Mouse (Mus musculus): Measurements from ENCODE around the gene Lztfl1. TPM values are rescaled to one million over a fixed set of nuclear protein-coding genes. Genes with fewer than 3 reads are reported as not detected.
"Not testable (repeated sequence)": the region's sequence is repeated elsewhere in the genome, so short reads cannot be mapped to it uniquely, and the experiment has no call there.

Gene Lztfl1
- total RNA-seq, 4 experiments from 2014 or later: 38.8 to 45.6 (median 42.2) TPM

GRCm38 (mm10) chr9:123683704-123684103, 33.8 kb downstream of the Lztfl1 start:
- no peak for DNase-seq (ENCODE audit: low spot score)

- DNase-seq (ENCODE audit: low spot score): no peak
Observed at GRCm38 (mm10) chr9:123679198-123679597, 38.3 kb downstream of the Lztfl1 start.

- DNase-seq (ENCODE audit: low spot score): no peak
Observed at GRCm38 (mm10) chr9:123678327-123679105, 39.0 kb downstream of the Lztfl1 start, which contains the start of the genes Ccr9 and Slc6a20a. Gene Ccr9 (plus strand): TSS chr9:123678439. Gene Slc6a20a (minus strand): TSS chr9:123678885.

- DNase-seq (ENCODE audit: low spot score): peak; percentile 14
Observed at GRCm38 (mm10) chr9:123665645-123666044, 51.9 kb downstream of the Lztfl1 start.

- not testable (repeated sequence) for DNase-seq (ENCODE audit: low spot score)
Observed at GRCm38 (mm10) chr9:123659986-123660676, 57.4 kb downstream of the Lztfl1 start.

- DNase-seq (ENCODE audit: low spot score): no peak
Observed at GRCm38 (mm10) chr9:123658981-123659380, 58.5 kb downstream of the Lztfl1 start.

GRCm38 (mm10) chr9:123657457-123657856, 60.0 kb downstream of the Lztfl1 start:
- DNase-seq (ENCODE audit: low spot score): no peak

GRCm38 (mm10) chr9:123651369-123651768, 66.1 kb downstream of the Lztfl1 start:
- no peak for DNase-seq (ENCODE audit: low spot score)

- DNase-seq (ENCODE audit: low spot score): no peak
Observed at GRCm38 (mm10) chr9:123649785-123650511, 67.5 kb downstream of the Lztfl1 start.

Other genes starting within 250 kb of the Lztfl1 start
- 10 to 100 TPM; 34.0 to 52.2 (median 36.9) TPM for gene Limd1, start 239.0 kb downstream of the Lztfl1 start, total RNA-seq (2022)
- gene Sacm1l, start 187.9 kb downstream of the Lztfl1 start, total RNA-seq (2022): 10 to 100 TPM; 29.5 to 36.0 (median 32.5) TPM
- not detected for gene Slc6a20b, start 85.1 kb downstream of the Lztfl1 start, total RNA-seq (2022)
- gene Ccr9, start 39.3 kb downstream of the Lztfl1 start, total RNA-seq (2022): under 1 TPM in 1 of 4 experiments, not detected in 3; 0.23 TPM
- not detected for gene Slc6a20a, start 38.8 kb downstream of the Lztfl1 start, total RNA-seq (2022)
- under 1 TPM in 2 of 4 experiments, not detected in 2; 0.22 TPM for gene Cxcr6, start 88.8 kb upstream of the Lztfl1 start, total RNA-seq (2022)
- 100 to 1,000 TPM; 277 to 295 (median 286) TPM for gene Fyco1, start 134.2 kb upstream of the Lztfl1 start, total RNA-seq (2022)
- gene Xcr1, start 144.3 kb upstream of the Lztfl1 start, total RNA-seq (2022): not detected